Mouse (Mus musculus) thymus, adult 2 months (tissue): ENCODE data around the gene Pnpo.

Experiments
- CTCF ChIP-seq: fragments of 200-500 bp; IDR thresholded peaks from 2 replicates; pipeline ENCODE4 v1.5.1; 2012; ENCODE audit warnings: mild to moderate bottlenecking, control low read depth, low read length, moderate library complexity, borderline replicate concordance; ENCODE audit not compliant: control insufficient read depth, poor library complexity, insufficient read depth; ENCODE audit errors: extremely low read depth
- POLR2A ChIP-seq: fragments of 200-500 bp; IDR thresholded peaks from 2 replicates; pipeline ENCODE4 v1.6.1; 2012; ENCODE audit warnings: mild to moderate bottlenecking, low read length, control low read depth, moderate library complexity; ENCODE audit not compliant: control insufficient read depth, poor library complexity, insufficient read depth; ENCODE audit errors: extremely low read depth

DNA sequence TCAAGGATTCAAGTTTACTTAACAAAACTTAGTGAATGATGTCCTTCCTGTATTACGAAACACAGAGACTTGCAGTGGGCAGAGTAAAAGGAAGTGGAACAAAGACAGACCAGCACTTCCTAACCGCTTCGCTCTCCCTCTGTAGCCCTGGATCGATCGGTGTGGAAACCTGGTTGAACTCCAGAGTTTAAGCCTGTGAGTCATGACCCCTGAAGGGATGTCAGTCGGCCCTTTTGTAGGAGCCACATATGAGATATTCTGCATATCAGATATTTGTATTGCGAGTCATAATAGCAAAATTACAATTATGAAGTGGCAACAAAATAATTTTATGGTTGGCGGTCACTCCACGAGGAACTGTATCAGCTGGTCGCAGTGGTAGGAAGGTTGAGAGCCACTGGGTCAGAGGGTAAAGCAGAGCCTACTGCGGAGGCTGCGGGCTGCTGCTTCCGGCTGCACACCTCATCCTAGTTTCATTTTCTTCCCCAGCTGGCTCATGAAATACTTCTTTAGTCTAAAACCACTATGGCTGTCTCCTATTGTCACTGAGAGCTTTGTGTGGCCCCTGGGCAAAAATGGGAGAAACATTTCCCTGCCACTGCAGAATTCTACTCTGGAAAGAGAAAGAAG lies 23.2 kb upstream of the Pnpo start:
- TF ChIP-seq POLR2A (no peak), CTCF (no peak)
